9 mouse cellular contexts compared by ENCODE assay signal in the genomic region with DNA sequence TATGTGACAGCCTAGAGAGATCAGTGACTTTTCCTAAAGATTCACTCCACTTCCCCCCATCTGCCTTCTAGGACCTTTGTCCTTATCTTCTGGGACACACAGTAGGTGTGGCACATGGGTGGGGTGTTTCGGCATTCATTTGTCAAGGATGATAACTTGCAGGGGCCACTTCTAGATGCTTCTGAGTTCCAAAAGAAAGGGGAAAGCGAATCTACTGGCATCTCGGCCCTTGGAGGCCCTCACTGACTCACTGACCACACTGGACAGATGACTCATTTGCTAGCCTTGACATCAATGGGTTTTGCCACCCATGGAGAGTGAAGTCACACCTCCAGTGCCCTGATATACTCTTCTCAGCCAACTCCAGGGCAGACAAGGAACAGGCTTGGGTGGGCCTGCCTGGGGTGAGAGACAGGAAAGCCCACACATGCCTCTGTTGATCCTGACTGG. TPM values are rescaled to one million over a fixed set of nuclear protein-coding genes. Genes with fewer than 3 reads are reported as not detected.
DNase-seq lines count a peak whose midpoint lies in the region; ATAC-seq and TF ChIP-seq lines count a peak whose summit lies in the region.
"Had no signal": no experiment of that assay in that cellular context is flagged by ENCODE, and none has a peak within 500 bp of the region (broad histone marks: within the 10 kb centered on the region; RNA-seq: fewer than 3 reads in every experiment).

No protein-coding gene starts in this region.

- 0 out of 2 replicates have a peak, but pooled peaks cover 3% of the 10 kb centered on the region for H3K4me1 ChIP-seq in hindbrain, embryonic 10.5 days (replicated peaks)
- H3K4me1 ChIP-seq in hindbrain, postnatal 0 days (ENCODE audit: insufficient read depth, low read length): no peaks in the 10 kb centered on the region
- H3K4me1 ChIP-seq in erythroblast, embryonic 14.5 days (ENCODE audit: control insufficient read depth): peaks cover 90% of the 10 kb centered on the region
- H3K4me1 ChIP-seq: midbrain, embryonic 12.5 days had no signal

- H3K4me3 ChIP-seq in hindbrain, embryonic 10.5 days: no peak overlapping the region
- H3K4me3 ChIP-seq in hindbrain, postnatal 0 days (ENCODE audit: low read length): no peak overlapping the region
- peak overlapping the region; percentile 49 for H3K4me3 ChIP-seq in erythroblast, embryonic 14.5 days (replicated peaks)
- H3K4me3 ChIP-seq: midbrain, embryonic 12.5 days had no signal

- DNase-seq in hindbrain, embryonic 10.5 days (ENCODE audit: low spot score): no peak
- DNase-seq in hindbrain, postnatal 0 days (ENCODE audit: low spot score): no peak
- peak; percentile 90 for DNase-seq in NIH3T3 (ENCODE audit: low read depth)
- DNase-seq in natural killer cell, adult 2 months (ENCODE audit: low spot score in 2 of 2): peak; percentile 77 to 91
- DNase-seq in ovary, adult 18-20 months (ENCODE audit: low spot score): no peak
- no peak for DNase-seq in left cerebral cortex, postnatal 36 days (ENCODE audit: low spot score in 2 of 2)
- DNase-seq in thymus, postnatal 25 days: no peak

- 81% methylated on average over 3 of the region's 3 CpGs for WGBS in hindbrain, embryonic 10.5 days
- WGBS in hindbrain, postnatal 0 days: 88% methylated on average over 3 of the region's 3 CpGs

- H3K9me3 ChIP-seq in hindbrain, embryonic 10.5 days: no peaks in the 10 kb centered on the region
- no peaks in the 10 kb centered on the region for H3K9me3 ChIP-seq in hindbrain, postnatal 0 days (ENCODE audit: low read length)
- no peaks in the 10 kb centered on the region for H3K9me3 ChIP-seq in erythroblast, embryonic 14.5 days (ENCODE audit: control insufficient read depth, low read length)
- H3K9me3 ChIP-seq: midbrain, embryonic 12.5 days had no signal

- no peak overlapping the region for H3K4me2 ChIP-seq in hindbrain, postnatal 0 days (ENCODE audit: low read depth, low read length)
- H3K4me2 ChIP-seq: midbrain, embryonic 12.5 days had no signal

- H3K27me3 ChIP-seq in hindbrain, embryonic 10.5 days (ENCODE audit: insufficient read depth, poor library complexity, severe bottlenecking): peaks cover 15% of the 10 kb centered on the region; the same call in 1 of the 2 replicates
- no peaks in the 10 kb centered on the region for H3K27me3 ChIP-seq in hindbrain, postnatal 0 days (ENCODE audit: insufficient read depth, low read length)
- H3K27me3 ChIP-seq in erythroblast, embryonic 14.5 days (ENCODE audit: control insufficient read depth): no peaks in the 10 kb centered on the region

- H3K9ac ChIP-seq in hindbrain, postnatal 0 days (replicated peaks; ENCODE audit: low read length): no peak overlapping the region
- H3K9ac ChIP-seq: midbrain, embryonic 12.5 days had no signal

- H3K36me3 ChIP-seq in hindbrain, embryonic 10.5 days: no peaks in the 10 kb centered on the region
- no peaks in the 10 kb centered on the region for H3K36me3 ChIP-seq in hindbrain, postnatal 0 days (ENCODE audit: insufficient read depth, low read length)
- peaks cover 21% of the 10 kb centered on the region for H3K36me3 ChIP-seq in erythroblast, embryonic 14.5 days (ENCODE audit: control insufficient read depth)
- H3K36me3 ChIP-seq: midbrain, embryonic 12.5 days had no signal

- ATAC-seq in hindbrain, postnatal 0 days: no peak

- no peak for TF ChIP-seq CTCF in hindbrain, postnatal 0 days (IDR thresholded peaks at IDR 0.05; ENCODE audit: low read depth)

- peak overlapping the region; percentile 46; the same call in 1 of the 2 replicates for H3K27ac ChIP-seq in hindbrain, embryonic 10.5 days
- H3K27ac ChIP-seq in hindbrain, postnatal 0 days: no peak overlapping the region
- H3K27ac ChIP-seq: midbrain, embryonic 12.5 days had no signal

- intact Hi-C loops in left cerebral cortex, postnatal 36 days (cut with DNase I): no loop called here

RNA-seq across cellular contexts. Expression of gene Ergic1, which starts 46.7 kb away (rescaled TPM):
- polyA plus RNA-seq in hindbrain, embryonic 10.5 days (2016; fragmentation: Nextera tagmentation; extraction: Ambion mirVana): 97.7 and 103 TPM in 2 replicates
- 235 and 250 TPM in 2 replicates for total RNA-seq in hindbrain, postnatal 0 days (2014; rRNA removed)
- 81.2 and 93.5 TPM in 2 replicates for polyA plus RNA-seq in hindbrain, postnatal 0 days (2015; fragmentation: Nextera tagmentation; extraction: Ambion mirVana)
- polyA plus RNA-seq in erythroblast, embryonic 14.5 days (2012): 0.23 and 0.28 TPM in 2 replicates
- 100 to 1,000 TPM; 154 TPM for total RNA-seq in left cerebral cortex, postnatal 36 days (2021)

RNA-seq across cellular contexts. Expression of gene Dusp1, which starts 47.3 kb away (rescaled TPM):
- 26.8 and 36.8 TPM in 2 replicates for polyA plus RNA-seq in hindbrain, embryonic 10.5 days (2016; fragmentation: Nextera tagmentation; extraction: Ambion mirVana)
- 50.5 and 51.4 TPM in 2 replicates for total RNA-seq in hindbrain, postnatal 0 days (2014; rRNA removed)
- 25.3 and 27.0 TPM in 2 replicates for polyA plus RNA-seq in hindbrain, postnatal 0 days (2015; fragmentation: Nextera tagmentation; extraction: Ambion mirVana)
- 107 and 129 TPM in 2 replicates for polyA plus RNA-seq in erythroblast, embryonic 14.5 days (2012)
- 10 to 100 TPM; 25.0 to 66.5 TPM for total RNA-seq in left cerebral cortex, postnatal 36 days (2021)

Comparison
In these comparisons a context has a peak if more than half of its experiments do, and no peak if none do; other contexts are left out.
1. DNase-seq: peak in NIH3T3 (single experiment) and natural killer cell, adult 2 months (2 of 2); none in hindbrain, embryonic 10.5 days (single experiment), hindbrain, postnatal 0 days (single experiment), ovary, adult 18-20 months (single experiment), left cerebral cortex, postnatal 36 days (0 of 2) and thymus, postnatal 25 days (single experiment).
2. RNA of gene Ergic1, which starts 46.7 kb away (polyA plus RNA-seq): 97.7 to 103 TPM in hindbrain, embryonic 10.5 days and 81.2 to 93.5 TPM in hindbrain, postnatal 0 days; 0.23 to 0.28 TPM in erythroblast, embryonic 14.5 days; every median in the first group is over 10 times any median in the second.